Mouse (Mus musculus) duodenum, adult 2 months (tissue): Measurements from ENCODE around the gene Klhl25. TPM values are rescaled to one million over a fixed set of nuclear protein-coding genes. Genes with fewer than 3 reads are reported as not detected.

Experiments used
- polyA plus RNA-seq: library from polyadenylated mRNA; depleted of rRNA; stranded (reverse); fragments of >200 nt; gene quantifications from 2 replicates; pipeline ENCODE4 v1.2.3, GENCODE M21; 2012; ENCODE audit warnings: low replicate concordance; rRNA removed

The Klhl25 gene
- polyA plus RNA-seq: 6.5 and 6.7 TPM in 2 replicates

GRCm38 (mm10) chr7:75848115-75848775 is at the start of gene Klhl25:
Gene Klhl25 (plus strand): TSS chr7:75848310.

